Mouse (Mus musculus) heart, adult 2 months (tissue): ENCODE measurements around the gene Gstm6.

Experiments
- CTCF ChIP-seq: fragments of 200-600 bp; IDR thresholded peaks from 2 replicates; pipeline ENCODE4 v1.8.1; 2022; ENCODE audit warnings: antibody characterized with exemption, mild to moderate bottlenecking, moderate library complexity
- EP300 ChIP-seq: fragments of 200-500 bp; IDR thresholded peaks from 2 replicates; pipeline ENCODE4 v1.6.1; 2011; ENCODE audit warnings: low read depth, low read length, control low read depth; ENCODE audit not compliant: insufficient read depth
- POLR2A ChIP-seq: fragments of 200-500 bp; IDR thresholded peaks from 2 replicates; pipeline ENCODE4 v1.6.1; 2011; ENCODE audit warnings: mild to moderate bottlenecking, low read depth, low read length, control low read depth; ENCODE audit not compliant: insufficient read depth

GRCm38 (mm10) chr3:107925335-107925734 is 18.2 kb downstream of the Gstm6 start:
- TF ChIP-seq CTCF (no peak), POLR2A (no peak), EP300 (no peak)
